Mouse (Mus musculus) heart, postnatal 0 days (tissue): ENCODE results near the gene Tex29. TPM values are rescaled to one million over a fixed set of nuclear protein-coding genes. Genes with fewer than 3 reads are reported as not detected.
A peak's percentile ranks its signal among the peaks of the same experiment; 100 is the strongest.

Experiments used
- ATAC-seq: fragments of 200-750 bp; cut with Nextera tagmentation; 2 replicates; pipeline ENCODE4 v1.8.0; 2017; ENCODE audit warnings: low read depth, moderate number of reproducible peaks, moderate library complexity; ENCODE audit not compliant: insufficient read depth
- DNase-seq: peaks from one replicate; pipeline ENCODE4 v3.0.0-alpha.2; 2016; ENCODE audit warnings: low spot score
- H3K27ac ChIP-seq: fragments of 300-500 bp; sonication (generic); 2 replicates; pipeline ENCODE4 v1.5.1; 2014; ENCODE audit warnings: low read depth, mild to moderate bottlenecking
- H3K27me3 ChIP-seq: fragments of 300-500 bp; sonication (generic); 2 replicates; pipeline ENCODE4 v1.6.1; 2014; ENCODE audit warnings: low read length, mixed read lengths; ENCODE audit not compliant: control insufficient read depth, insufficient read depth
- H3K36me3 ChIP-seq: fragments of 300-500 bp; sonication (generic); replicated peaks from 2 replicates; pipeline ENCODE4 v1.6.1; 2014; ENCODE audit warnings: low read length, mixed read lengths; ENCODE audit not compliant: control insufficient read depth, insufficient read depth
- H3K4me1 ChIP-seq: fragments of 300-500 bp; sonication (generic); 2 replicates; pipeline ENCODE4 v1.6.1; 2014; ENCODE audit warnings: antibody characterized with exemption; ENCODE audit not compliant: control insufficient read depth, insufficient read depth
- H3K4me2 ChIP-seq: fragments of 300-500 bp; sonication (generic); 2 replicates; pipeline ENCODE4 v1.6.1; 2014; ENCODE audit warnings: low read depth, mild to moderate bottlenecking, low read length, moderate library complexity
- H3K4me3 ChIP-seq: fragments of 300-500 bp; sonication (generic); 2 replicates; pipeline ENCODE4 v1.5.1; 2014; ENCODE audit warnings: low read depth, low read length
- H3K9ac ChIP-seq: fragments of 300-500 bp; sonication (generic); replicated peaks from 2 replicates; pipeline ENCODE4 v1.6.1; 2014; ENCODE audit warnings: low read depth, low read length, mixed read lengths
- H3K9me3 ChIP-seq: fragments of 300-500 bp; sonication (generic); replicated peaks from 2 replicates; pipeline ENCODE4 v1.6.1; 2016; ENCODE audit warnings: low read length; ENCODE audit not compliant: control insufficient read depth
- CTCF ChIP-seq: IDR thresholded peaks from 2 replicates; pipeline ENCODE4 v1.5.1; 2016; ENCODE audit warnings: antibody characterized with exemption, control low read depth, low read depth
- EP300 ChIP-seq: IDR thresholded peaks from 2 replicates; pipeline ENCODE4 v1.6.1; 2016; ENCODE audit warnings: antibody characterized with exemption, low read depth
- WGBS: fragments of 180-500 bp; shearing (Covaris S2); extraction: QIAGEN DNeasy Blood & Tissue Kit; methylation state at CpG from one replicate; pipeline ENCODE4 v1.1.7; 2014; 5-methylcytosine and 5-hydroxymethylcytosine counted together
- polyA plus RNA-seq: library from polyadenylated mRNA; unstranded; fragments of >200 nt; fragmentation: Nextera tagmentation; extraction: Ambion mirVana; gene quantifications from 2 replicates; pipeline ENCODE4 v1.2.1, GENCODE M21; 2015
- total RNA-seq: library from RNA; depleted of rRNA; stranded (reverse); fragments of >200 nt; gene quantifications from 2 replicates; pipeline ENCODE4 v1.2.3, GENCODE M21; 2014; ENCODE audit warnings: low replicate concordance

Gene Tex29
- total and polyA plus RNA-seq, 2 experiments from 2014 or later, result 1.3 TPM; not detected in 1

- Histone ChIP-seq H3K27ac (no peak overlapping the region), H3K4me1 (peaks cover 11% of the 10 kb centered on the region; the same call in 1 of the 2 replicates), H3K27me3 (no peaks in the 10 kb centered on the region), H3K4me2 (no peak overlapping the region), H3K9me3 (no peaks in the 10 kb centered on the region), H3K36me3 (peaks cover 72% of the 10 kb centered on the region), H3K4me3 (no peak overlapping the region), H3K9ac (no peak overlapping the region)
- no peak for ATAC-seq
- WGBS, result 90% methylated on average over 3 of the region's 3 CpGs
- DNase-seq, result no peak
- TF ChIP-seq EP300, result no peak
- TF ChIP-seq CTCF, result no peak
Measured at GRCm38 (mm10) chr8:11799098-11799497, 41.2 kb upstream of the Tex29 start.

GRCm38 (mm10) chr8:11800481-11800880, 39.8 kb upstream of the Tex29 start:
- WGBS, result 77% methylated on average over 7 of the region's 7 CpGs
- Histone ChIP-seq H3K9me3 (no peaks in the 10 kb centered on the region), H3K4me1 (peaks cover 11% of the 10 kb centered on the region; the same call in 1 of the 2 replicates), H3K4me3 (no peak overlapping the region), H3K36me3 (peaks cover 81% of the 10 kb centered on the region), H3K9ac (no peak overlapping the region), H3K4me2 (no peak overlapping the region), H3K27ac (no peak overlapping the region), H3K27me3 (no peaks in the 10 kb centered on the region)
- TF ChIP-seq CTCF, result no peak
- no peak for TF ChIP-seq EP300
- ATAC-seq (no peak), DNase-seq (no peak)

- H3K27me3 ChIP-seq, result no peaks in the 10 kb centered on the region
- peaks cover 11% of the 10 kb centered on the region for H3K4me1 ChIP-seq
- H3K27ac ChIP-seq, result peak overlapping the region; percentile 46; the same call in 1 of the 2 replicates
- no peak overlapping the region for H3K4me3 ChIP-seq
- no peak overlapping the region for H3K9ac ChIP-seq
- 39% methylated on average over 8 of the region's 8 CpGs for WGBS
- H3K9me3 ChIP-seq, result no peaks in the 10 kb centered on the region
- ATAC-seq (no peak), DNase-seq (peak; percentile 17)
- TF ChIP-seq CTCF, result no peak
- TF ChIP-seq EP300, result no peak
- no peak overlapping the region for H3K4me2 ChIP-seq
- peaks cover 86% of the 10 kb centered on the region for H3K36me3 ChIP-seq
Measured at GRCm38 (mm10) chr8:11801571-11801970, 38.7 kb upstream of the Tex29 start.

- DNase-seq (no peak), ATAC-seq (no peak)
- TF ChIP-seq CTCF (no peak), EP300 (no peak)
- Histone ChIP-seq H3K9me3 (no peaks in the 10 kb centered on the region), H3K36me3 (peaks cover 93% of the 10 kb centered on the region), H3K27me3 (no peaks in the 10 kb centered on the region), H3K9ac (no peak overlapping the region), H3K27ac (no peak overlapping the region), H3K4me1 (no peaks in the 10 kb centered on the region; the same call in 1 of the 2 replicates), H3K4me2 (no peak overlapping the region), H3K4me3 (no peak overlapping the region)
- 90% methylated on average over 4 of the region's 4 CpGs for WGBS
Measured at GRCm38 (mm10) chr8:11804914-11805313, 35.4 kb upstream of the Tex29 start.

- WGBS, result 73% methylated on average over 6 of the region's 6 CpGs
- no peak overlapping the region for H3K9ac ChIP-seq
- H3K27ac ChIP-seq, result no peak overlapping the region
- H3K27me3 ChIP-seq, result no peaks in the 10 kb centered on the region
- ATAC-seq (no peak), DNase-seq (no peak)
- no peaks in the 10 kb centered on the region; the same call in 1 of the 2 replicates for H3K4me1 ChIP-seq
- H3K4me3 ChIP-seq, result no peak overlapping the region
- H3K9me3 ChIP-seq, result no peaks in the 10 kb centered on the region
- H3K36me3 ChIP-seq, result peaks cover 98% of the 10 kb centered on the region
- no peak overlapping the region for H3K4me2 ChIP-seq
- TF ChIP-seq EP300 (no peak), CTCF (no peak)
Measured at GRCm38 (mm10) chr8:11806252-11806651, 34.0 kb upstream of the Tex29 start.

- DNase-seq (no peak), ATAC-seq (peak; percentile 23; the same call in 1 of the 2 replicates)
- Histone ChIP-seq H3K4me2 (no peak overlapping the region), H3K4me1 (no peaks in the 10 kb centered on the region; the same call in 1 of the 2 replicates), H3K27ac (no peak overlapping the region), H3K9ac (no peak overlapping the region), H3K9me3 (no peaks in the 10 kb centered on the region), H3K4me3 (no peak overlapping the region), H3K36me3 (peaks cover 98% of the 10 kb centered on the region), H3K27me3 (no peaks in the 10 kb centered on the region)
- 73% methylated on average over 3 of the region's 3 CpGs for WGBS
- TF ChIP-seq EP300 (no peak), CTCF (no peak)
Measured at GRCm38 (mm10) chr8:11807361-11807760, 32.9 kb upstream of the Tex29 start.
